Mouse (Mus musculus) erythroblast, embryonic 14.5 days (primary cell): ENCODE data around the gene Ephb1. TPM values are rescaled to one million over a fixed set of nuclear protein-coding genes. Genes with fewer than 3 reads are reported as not detected.

Source experiments
- H3K27me3 ChIP-seq: 2 replicates; pipeline ENCODE4 v1.6.1; 2012; ENCODE audit warnings: inconsistent platforms; ENCODE audit not compliant: control insufficient read depth
- H3K36me3 ChIP-seq: 2 replicates; pipeline ENCODE4 v1.6.1; 2012; ENCODE audit warnings: mild to moderate bottlenecking, inconsistent platforms; ENCODE audit not compliant: control insufficient read depth
- H3K4me1 ChIP-seq: 2 replicates; pipeline ENCODE4 v1.6.1; 2012; ENCODE audit warnings: inconsistent platforms; ENCODE audit not compliant: control insufficient read depth
- H3K4me3 ChIP-seq: replicated peaks from 2 replicates; pipeline ENCODE3; 2012; ENCODE audit warnings: moderate library complexity, mild to moderate bottlenecking, inconsistent platforms
- H3K9me3 ChIP-seq: 2 replicates; pipeline ENCODE4 v1.6.1; 2012; ENCODE audit warnings: low read length, inconsistent platforms, mixed read lengths; ENCODE audit not compliant: control insufficient read depth
- GATA1 ChIP-seq: IDR thresholded peaks from 2 replicates; pipeline ENCODE4 v1.6.1; 2012; ENCODE audit warnings: low read length, inconsistent platforms, mixed read lengths
- TAL1 ChIP-seq: IDR thresholded peaks from 3 replicates; pipeline ENCODE4 v1.6.1; 2012; ENCODE audit warnings: low read length, inconsistent platforms, mixed read lengths
- polyA plus RNA-seq: library from polyadenylated mRNA; stranded (reverse); fragments of >175 nt; gene quantifications from 2 replicates; pipeline ENCODE4 v1.2.3, GENCODE M21; 2012

The Ephb1 gene
- polyA plus RNA-seq, 1 experiment = not detected

- no peak overlapping the region for H3K4me3 ChIP-seq
- H3K9me3 ChIP-seq = no peaks in the 10 kb centered on the region
- TF ChIP-seq TAL1 (no peak), GATA1 (no peak)
- H3K4me1 ChIP-seq = no peaks in the 10 kb centered on the region
- H3K27me3 ChIP-seq = no peaks in the 10 kb centered on the region
- no peaks in the 10 kb centered on the region for H3K36me3 ChIP-seq
Observed at GRCm38 (mm10) chr9:102130506-102130905, 224.0 kb downstream of the Ephb1 start.

GRCm38 (mm10) chr9:102126510-102126909 is 228.0 kb downstream of the Ephb1 start:
- Histone ChIP-seq H3K27me3 (no peaks in the 10 kb centered on the region), H3K36me3 (no peaks in the 10 kb centered on the region), H3K4me1 (no peaks in the 10 kb centered on the region), H3K4me3 (no peak overlapping the region), H3K9me3 (no peaks in the 10 kb centered on the region)
- no peak for TF ChIP-seq GATA1
- no peak for TF ChIP-seq TAL1

GRCm38 (mm10) chr9:102122880-102123453 is 231.5 kb downstream of the Ephb1 start:
- Histone ChIP-seq H3K27me3 (no peaks in the 10 kb centered on the region), H3K4me3 (no peak overlapping the region), H3K9me3 (no peaks in the 10 kb centered on the region; the same call in 1 of the 2 replicates), H3K4me1 (no peaks in the 10 kb centered on the region), H3K36me3 (no peaks in the 10 kb centered on the region)
- TF ChIP-seq GATA1 (no peak), TAL1 (no peak)

GRCm38 (mm10) chr9:102119422-102119821 is 235.1 kb downstream of the Ephb1 start:
- H3K4me1 ChIP-seq = no peaks in the 10 kb centered on the region
- H3K9me3 ChIP-seq = peaks cover 5% of the 10 kb centered on the region; the same call in 1 of the 2 replicates
- no peak overlapping the region for H3K4me3 ChIP-seq
- no peaks in the 10 kb centered on the region for H3K36me3 ChIP-seq
- TF ChIP-seq TAL1 (no peak), GATA1 (no peak)
- no peaks in the 10 kb centered on the region for H3K27me3 ChIP-seq

- Histone ChIP-seq H3K36me3 (no peaks in the 10 kb centered on the region), H3K4me1 (no peaks in the 10 kb centered on the region), H3K4me3 (no peak overlapping the region), H3K9me3 (peaks cover 5% of the 10 kb centered on the region; the same call in 1 of the 2 replicates), H3K27me3 (no peaks in the 10 kb centered on the region)
- TF ChIP-seq TAL1 = 0 out of 3 replicates have a peak, but pooled peaks have one; percentile 4
- TF ChIP-seq GATA1 = no peak
Observed at GRCm38 (mm10) chr9:102115326-102115725, 239.2 kb downstream of the Ephb1 start.

GRCm38 (mm10) chr9:102111471-102111870 is 243.0 kb downstream of the Ephb1 start:
- Histone ChIP-seq H3K36me3 (no peaks in the 10 kb centered on the region), H3K9me3 (peaks cover 3% of the 10 kb centered on the region; the same call in 1 of the 2 replicates), H3K27me3 (no peaks in the 10 kb centered on the region), H3K4me1 (no peaks in the 10 kb centered on the region), H3K4me3 (no peak overlapping the region)
- no peak for TF ChIP-seq GATA1
- no peak for TF ChIP-seq TAL1

GRCm38 (mm10) chr9:102107978-102108377 is 246.5 kb downstream of the Ephb1 start:
- no peaks in the 10 kb centered on the region for H3K4me1 ChIP-seq
- TF ChIP-seq TAL1 (no peak), GATA1 (no peak)
- H3K9me3 ChIP-seq = no peaks in the 10 kb centered on the region
- H3K36me3 ChIP-seq = no peaks in the 10 kb centered on the region
- H3K27me3 ChIP-seq = no peaks in the 10 kb centered on the region
- H3K4me3 ChIP-seq = no peak overlapping the region

GRCm38 (mm10) chr9:102107213-102107612 is 247.3 kb downstream of the Ephb1 start:
- TF ChIP-seq TAL1 = no peak
- no peak for TF ChIP-seq GATA1

GRCm38 (mm10) chr9:102096825-102097224 is 257.7 kb downstream of the Ephb1 start:
- peaks cover 6% of the 10 kb centered on the region for H3K9me3 ChIP-seq
- TF ChIP-seq TAL1 (no peak), GATA1 (no peak)
- no peaks in the 10 kb centered on the region for H3K4me1 ChIP-seq
- H3K4me3 ChIP-seq = no peak overlapping the region
- no peaks in the 10 kb centered on the region; the same call in 1 of the 2 replicates for H3K27me3 ChIP-seq
- H3K36me3 ChIP-seq = no peaks in the 10 kb centered on the region

More at GRCm38 (mm10) chr9:102107213-102107612, 247.3 kb downstream of the Ephb1 start:
- Histone ChIP-seq H3K4me1 (no peaks in the 10 kb centered on the region), H3K9me3 (no peaks in the 10 kb centered on the region), H3K4me3 (no peak overlapping the region), H3K36me3 (no peaks in the 10 kb centered on the region), H3K27me3 (no peaks in the 10 kb centered on the region)
